Mouse (Mus musculus) heart, postnatal 14 days (tissue): ENCODE measurements around the gene Agpat3. TPM values are rescaled to one million over a fixed set of nuclear protein-coding genes. Genes with fewer than 3 reads are reported as not detected.

Experiments used
- DNase-seq, 2 experiments: peaks; one replicate each; pipeline ENCODE4 v3.0.0; 2021 to 2022
- intact Hi-C: fragments of 180-260 bp; cut with DNase I; formaldehyde crosslinking; loops from one replicate; pipeline ENCODE4 v1.15.1; 2025
- long read RNA-seq, 2 experiments: library from polyadenylated mRNA; stranded (forward); transcript quantifications; one replicate each; pipeline ENCODE4 v2.0.0; 2021
- total RNA-seq, 2 experiments: library from RNA; stranded (reverse); gene quantifications; 2 replicates each; pipeline ENCODE4 v1.2.3; 2021

The Agpat3 gene
- 100 to 1,000 TPM; 246 to 265 TPM for total RNA-seq
- long read RNA-seq, experiment 1, full-length matches to known transcripts, result 137 of 331 reads
- long read RNA-seq, experiment 1, partial matches to known transcripts, result 20 of 331 reads
- long read RNA-seq, experiment 1, other reads (novel, unspliced or antisense), result 174 of 331 reads
- long read RNA-seq, experiment 2, full-length matches to known transcripts, result 85 of 250 reads
- long read RNA-seq, experiment 2, partial matches to known transcripts, result 69 of 250 reads
- long read RNA-seq, experiment 2, other reads (novel, unspliced or antisense), result 96 of 250 reads

GRCm38 (mm10) chr10:78351887-78352665 lies at the start of gene Agpat3:
Agpat3 (minus strand) TSS chr10:78352489.
- DNase-seq, result peak; percentile 74 to 79
- intact Hi-C loops, result loop anchor here (5.0 kb wide), 2 partner anchors 35 to 60 kb away; no protein-coding TSS in a partner anchor

GRCm38 (mm10) chr10:78401127-78401526 lies 48.8 kb upstream of the Agpat3 start:
- no peak for DNase-seq
- intact Hi-C loops, result loop anchor here (5.0 to 10.0 kb wide), 2 partner anchors 214 to 386 kb away; partner anchors contain the start of genes Pfkl and Pwp2

- intact Hi-C loops, result no loop called here
- peak in 1 of 2 experiments; percentile 41 for DNase-seq
These were observed 46.9 kb upstream of the Agpat3 start for GRCm38 (mm10) chr10:78399090-78399657.

- DNase-seq, result no peak
- intact Hi-C loops, result loop anchor here (1.0 kb wide), 1 partner anchor 117 kb away; no protein-coding TSS in a partner anchor
These were observed 44.3 kb upstream of the Agpat3 start for GRCm38 (mm10) chr10:78396625-78396885.

- intact Hi-C loops, result loop anchor here (1.0 to 2.0 kb wide), 2 partner anchors 73 to 117 kb away; no protein-coding TSS in a partner anchor
- DNase-seq, result peak; percentile 93 to 98
These were observed 43.7 kb upstream of the Agpat3 start for GRCm38 (mm10) chr10:78395819-78396624.

GRCm38 (mm10) chr10:78395377-78395776 lies 43.1 kb upstream of the Agpat3 start:
- intact Hi-C loops, result loop anchor here (2.0 kb wide), 1 partner anchor 73 kb away; no protein-coding TSS in a partner anchor

GRCm38 (mm10) chr10:78392072-78392471 lies 39.8 kb upstream of the Agpat3 start:
- peak; percentile 83 to 89 for DNase-seq
- intact Hi-C loops, result loop anchor here (1.0 kb wide), 1 partner anchor 113 kb away; no protein-coding TSS in a partner anchor

More at GRCm38 (mm10) chr10:78395377-78395776, 43.1 kb upstream of the Agpat3 start:
- no peak for DNase-seq

- no peak for DNase-seq
- intact Hi-C loops, result no loop called here
These were observed 38.7 kb upstream of the Agpat3 start for GRCm38 (mm10) chr10:78390982-78391470.

- peak in 1 of 2 experiments; percentile 37 for DNase-seq
- intact Hi-C loops, result loop anchor here (5.0 kb wide), 1 partner anchor 36 kb away; the partner anchor contains the start of gene Agpat3
These were observed 36.1 kb upstream of the Agpat3 start for GRCm38 (mm10) chr10:78388216-78388980.

- no peak for DNase-seq
- intact Hi-C loops, result loop anchor here (5.0 kb wide), 1 partner anchor 33 kb away; the partner anchor contains the start of gene Agpat3
These were observed 33.2 kb upstream of the Agpat3 start for GRCm38 (mm10) chr10:78385520-78385919.

- intact Hi-C loops, result no loop called here
- DNase-seq, result no peak
These were observed 31.3 kb upstream of the Agpat3 start for GRCm38 (mm10) chr10:78383567-78383966.

- intact Hi-C loops, result no loop called here
These were observed 26.2 kb upstream of the Agpat3 start for GRCm38 (mm10) chr10:78378516-78378915.

GRCm38 (mm10) chr10:78372681-78373668 lies 20.7 kb upstream of the Agpat3 start:
- DNase-seq, result no peak
- intact Hi-C loops, result no loop called here

More at GRCm38 (mm10) chr10:78378516-78378915, 26.2 kb upstream of the Agpat3 start:
- no peak for DNase-seq

- DNase-seq, result no peak
- intact Hi-C loops, result no loop called here
These were observed 19.5 kb upstream of the Agpat3 start for GRCm38 (mm10) chr10:78371746-78372145.

GRCm38 (mm10) chr10:78367586-78367985 lies 15.3 kb upstream of the Agpat3 start:
- DNase-seq, result no peak
- intact Hi-C loops, result no loop called here

GRCm38 (mm10) chr10:78366851-78367312 lies 14.6 kb upstream of the Agpat3 start:
- no peak for DNase-seq
- intact Hi-C loops, result no loop called here

GRCm38 (mm10) chr10:78366195-78366834 lies 14.0 kb upstream of the Agpat3 start:
- intact Hi-C loops, result no loop called here
- no peak for DNase-seq
